Mouse (Mus musculus): ENCODE measurements around the gene Ptges2. TPM values are rescaled to one million over a fixed set of nuclear protein-coding genes. Genes with fewer than 3 reads are reported as not detected.

Ptges2 gene
- total and polyA plus RNA-seq, 3 experiments = 30.4 to 396 (median 47.0) TPM

DNA sequence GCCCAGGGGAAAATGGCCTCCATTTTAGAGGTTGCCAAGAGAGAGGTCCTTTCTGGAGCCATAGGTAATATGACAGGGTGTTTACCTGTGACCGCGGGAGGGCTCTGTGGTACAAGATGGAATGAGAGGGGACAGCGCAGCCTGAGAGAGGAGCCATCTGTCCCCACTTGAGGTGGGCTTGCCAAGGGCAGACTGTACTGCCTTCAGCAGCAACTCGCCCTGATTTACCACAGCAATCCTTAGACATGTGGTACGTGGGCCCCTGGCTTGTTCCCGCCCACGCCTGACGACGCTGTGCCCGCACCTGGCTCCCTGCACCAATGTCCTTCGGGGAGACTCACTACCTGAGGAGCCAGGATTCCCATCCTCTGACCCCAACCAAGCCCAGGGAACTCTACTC lies 47.4 kb upstream of the Ptges2 start:
- no peak for DNase-seq (ENCODE audit: low read depth, low spot score)
- H3K9ac ChIP-seq (ENCODE audit: control insufficient read depth, low read depth, low read length, poor library complexity, severe bottlenecking) = no peak overlapping the region
- no peak overlapping the region for H3K4me3 ChIP-seq (ENCODE audit: control insufficient read depth in 1 of 2, insufficient read depth in 1 of 2, low read depth in 2 of 2, low read length in 2 of 2)
- H3K79me2 ChIP-seq (ENCODE audit: control insufficient read depth, insufficient read depth, low read length, poor library complexity) = no peaks in the 10 kb centered on the region
- H3K27me3 ChIP-seq (ENCODE audit: control insufficient read depth in 1 of 2, insufficient read depth in 2 of 2, low read length in 2 of 2) = no peaks in the 10 kb centered on the region
- no peaks in the 10 kb centered on the region for H3K9me3 ChIP-seq (replicated peaks; ENCODE audit: insufficient read depth, low read length)
- no peak overlapping the region for H3K27ac ChIP-seq (ENCODE audit: control insufficient read depth, low read depth, low read length)
- no peaks in the 10 kb centered on the region for H3K36me3 ChIP-seq (ENCODE audit: control insufficient read depth in 1 of 2, insufficient read depth in 2 of 2, low read length in 2 of 2)
- 0 out of 4 replicates have a peak, but pooled peaks cover 0 to 3% of the 10 kb centered on the region in 2 experiments for H3K4me1 ChIP-seq (ENCODE audit: control insufficient read depth in 1 of 2, insufficient read depth in 2 of 2, low read length in 2 of 2)
- TF ChIP-seq NELFE (IDR thresholded peaks at IDR 0.05; ENCODE audit: low read depth, low read length) = no peak
- TF ChIP-seq CHD2 (IDR thresholded peaks at IDR 0.05; ENCODE audit: low read length) = no peak
- TF ChIP-seq ZC3H11A (IDR thresholded peaks at IDR 0.05; ENCODE audit: low read depth, low read length) = no peak
- no peak for TF ChIP-seq MYB (IDR thresholded peaks at IDR 0.05; ENCODE audit: low read depth, low read length)
- no peak for TF ChIP-seq CHD1 (IDR thresholded peaks at IDR 0.05; ENCODE audit: low read depth, low read length)
- TF ChIP-seq ZMIZ1 (IDR thresholded peaks at IDR 0.05; ENCODE audit: low read depth, low read length) = no peak
- TF ChIP-seq TBP (IDR thresholded peaks at IDR 0.05; ENCODE audit: low read depth, low read length) = no peak
- TF ChIP-seq JUND (IDR thresholded peaks at IDR 0.05; ENCODE audit: low read depth, low read length) = no peak
- no peak for TF ChIP-seq MXI1 (IDR thresholded peaks at IDR 0.05; ENCODE audit: low read depth, low read length)
- no peak for TF ChIP-seq ELF1 (IDR thresholded peaks at IDR 0.05; ENCODE audit: low read depth, low read length)
- TF ChIP-seq HCFC1 (IDR thresholded peaks at IDR 0.05; ENCODE audit: low read depth, low read length) = no peak
- no peak for TF ChIP-seq POLR2A (IDR thresholded peaks at IDR 0.05; ENCODE audit: control insufficient read depth in 1 of 2, insufficient read depth in 1 of 2, low read depth in 1 of 2, low read length in 2 of 2, poor library complexity in 1 of 2)
- no peak for TF ChIP-seq POLR2AphosphoS2 (IDR thresholded peaks at IDR 0.05; ENCODE audit: low read length)
- no peak for TF ChIP-seq NRF1 (IDR thresholded peaks at IDR 0.05; ENCODE audit: insufficient read depth, low read depth, low read length, poor library complexity, severe bottlenecking)
- no peak for TF ChIP-seq CTCF (IDR thresholded peaks at IDR 0.05 in 2 of 3, conservative IDR thresholded peaks at IDR 0.05 in 1 of 3; ENCODE audit: control insufficient read depth in 1 of 3, insufficient read depth in 1 of 3, low read depth in 2 of 3, low read length in 3 of 3, poor library complexity in 1 of 3, severe bottlenecking in 1 of 3)
- no peak for TF ChIP-seq BHLHE40 (IDR thresholded peaks at IDR 0.05; ENCODE audit: borderline replicate concordance, low read depth, low read length)
- TF ChIP-seq E2F4 (IDR thresholded peaks at IDR 0.05; ENCODE audit: borderline replicate concordance, low read depth, low read length) = no peak
- TF ChIP-seq TAL1 (IDR thresholded peaks at IDR 0.05; ENCODE audit: low read length) = no peak

- Histone ChIP-seq H3K79me2 (ENCODE audit: control insufficient read depth, insufficient read depth, low read length, poor library complexity) (no peaks in the 10 kb centered on the region), H3K4me3 (ENCODE audit: control insufficient read depth in 1 of 2, insufficient read depth in 1 of 2, low read depth in 2 of 2, low read length in 2 of 2) (no peak overlapping the region), H3K36me3 (ENCODE audit: control insufficient read depth in 1 of 2, insufficient read depth in 2 of 2, low read length in 2 of 2) (peaks cover 0 to 4% of the 10 kb centered on the region in 2 experiments; a peak in 2 of 4 replicates), H3K9ac (ENCODE audit: control insufficient read depth, low read depth, low read length, poor library complexity, severe bottlenecking) (no peak overlapping the region), H3K27me3 (ENCODE audit: control insufficient read depth in 1 of 2, insufficient read depth in 2 of 2, low read length in 2 of 2) (no peaks in the 10 kb centered on the region), H3K4me1 (ENCODE audit: control insufficient read depth in 1 of 2, insufficient read depth in 2 of 2, low read length in 2 of 2) (peaks cover 4 to 9% of the 10 kb centered on the region in 2 experiments; a peak in 3 of 4 replicates), H3K27ac (ENCODE audit: control insufficient read depth, low read depth, low read length) (no peak overlapping the region), H3K9me3 (replicated peaks; ENCODE audit: insufficient read depth, low read length) (no peaks in the 10 kb centered on the region)
- no peak for TF ChIP-seq MAZ (IDR thresholded peaks at IDR 0.05; ENCODE audit: low read depth, low read length)
- no peak for TF ChIP-seq BHLHE40 (IDR thresholded peaks at IDR 0.05; ENCODE audit: borderline replicate concordance, low read depth, low read length)
- no peak for TF ChIP-seq USF1 (IDR thresholded peaks at IDR 0.05; ENCODE audit: low read depth, low read length)
- no peak for TF ChIP-seq SMC3 (IDR thresholded peaks at IDR 0.05; ENCODE audit: low read depth, low read length)
- no peak for TF ChIP-seq UBTF (IDR thresholded peaks at IDR 0.05; ENCODE audit: borderline replicate concordance, insufficient read depth, low read depth, low read length)
- TF ChIP-seq GATA1 (IDR thresholded peaks at IDR 0.05; ENCODE audit: low read depth, low read length) = no peak
- TF ChIP-seq TBP (IDR thresholded peaks at IDR 0.05; ENCODE audit: low read depth, low read length) = no peak
- no peak for TF ChIP-seq MEF2A (IDR thresholded peaks at IDR 0.05; ENCODE audit: extremely low read depth, insufficient replicate concordance, low read depth, low read length, poor library complexity, severe bottlenecking)
- TF ChIP-seq POLR2AphosphoS2 (IDR thresholded peaks at IDR 0.05; ENCODE audit: low read length) = no peak
- TF ChIP-seq ETS1 (IDR thresholded peaks at IDR 0.05; ENCODE audit: low read depth, low read length) = no peak
- TF ChIP-seq TCF12 (IDR thresholded peaks at IDR 0.05; ENCODE audit: low read depth, low read length) = no peak
- TF ChIP-seq MAX (IDR thresholded peaks at IDR 0.05; ENCODE audit: low read length) = no peak
- TF ChIP-seq MXI1 (IDR thresholded peaks at IDR 0.05; ENCODE audit: low read depth, low read length) = no peak
- DNase-seq (ENCODE audit: low read depth, low spot score) = no peak
Measured at GRCm38 (mm10) chr2:32349625-32350255, 46.0 kb upstream of the Ptges2 start.

All from MEL (cell line).